10 mouse cellular contexts compared by ENCODE assay signal in genomic region chr6:86439531-86439930, GRCm38 (mm10). TPM values are rescaled to one million over a fixed set of nuclear protein-coding genes. Genes with fewer than 3 reads are reported as not detected.
DNase-seq lines count a peak whose midpoint lies in the region; ATAC-seq and TF ChIP-seq lines count a peak whose summit lies in the region.
"Had no signal": no experiment of that assay in that cellular context is flagged by ENCODE, and none has a peak within 500 bp of the region (broad histone marks: within the 10 kb centered on the region; RNA-seq: fewer than 3 reads in every experiment).

No protein-coding gene starts in this region.

- peaks cover 13 to 47% of the 10 kb centered on the region in 2 experiments for H3K36me3 ChIP-seq in CH12.LX (replicated peaks in 1 of 2; ENCODE audit: control insufficient read depth in 1 of 2, insufficient read depth in 1 of 2, low read length in 1 of 2)
- H3K36me3 ChIP-seq in forebrain, embryonic 15.5 days = peaks cover 38% of the 10 kb centered on the region
- peaks cover 6% of the 10 kb centered on the region for H3K36me3 ChIP-seq in liver, embryonic 16.5 days (ENCODE audit: control insufficient read depth, insufficient read depth)

- 88% methylated on average over 1 of the region's 1 CpGs for WGBS in forebrain, embryonic 15.5 days
- 81% methylated on average over 1 of the region's 1 CpGs for WGBS in liver, embryonic 16.5 days (ENCODE audit: insufficient replicate concordance)

- H3K27ac ChIP-seq in gastrocnemius, adult 2 months = peak overlapping the region; percentile 100; the same call in 1 of the 2 replicates
- no peak overlapping the region for H3K27ac ChIP-seq in CH12.LX (ENCODE audit: insufficient read depth, low read depth)
- peak overlapping the region; percentile 94; the same call in 1 of the 2 replicates for H3K27ac ChIP-seq in forebrain, embryonic 15.5 days (replicated peaks)
- H3K27ac ChIP-seq in liver, embryonic 16.5 days (ENCODE audit: low read length) = no peak overlapping the region

- H3K4me1 ChIP-seq in CH12.LX (ENCODE audit: control insufficient read depth in 1 of 2, insufficient read depth in 2 of 2) = peaks cover 2 to 23% of the 10 kb centered on the region in 2 experiments; a peak in 3 of 4 replicates
- peaks cover 16% of the 10 kb centered on the region for H3K4me1 ChIP-seq in forebrain, embryonic 15.5 days
- H3K4me1 ChIP-seq in liver, embryonic 16.5 days (ENCODE audit: control insufficient read depth, low read depth, low read length) = peaks cover 8% of the 10 kb centered on the region

- TF ChIP-seq CTCF in gastrocnemius, adult 2 months (IDR thresholded peaks at IDR 0.05) = no peak
- TF ChIP-seq CTCF in CH12.LX (conservative IDR thresholded peaks at IDR 0.05 in 1 of 2, IDR thresholded peaks at IDR 0.05 in 1 of 2; ENCODE audit: low read depth in 2 of 2, low read length in 2 of 2) = no peak

- no peak for TF ChIP-seq EP300 in CH12.LX (IDR thresholded peaks at IDR 0.05; ENCODE audit: low read length)

- no peak for DNase-seq in gastrocnemius, adult 2 months
- DNase-seq in gastrocnemius, postnatal 14 days = no peak
- DNase-seq in CH12.LX (ENCODE audit: extremely low read depth) = peak; percentile 17
- no peak for DNase-seq in urinary bladder, adult 18-20 months (ENCODE audit: low spot score in 2 of 2)
- no peak for DNase-seq in left cerebral cortex, adult 18-20 months (ENCODE audit: low spot score in 2 of 2)
- DNase-seq in retina, embryonic 14.5 days (ENCODE audit: low spot score) = no peak
- DNase-seq: embryo, embryonic 11 days had no signal

- peak overlapping the region; percentile 82 for H3K4me2 ChIP-seq in CH12.LX (ENCODE audit: insufficient read depth, low read depth, poor library complexity, severe bottlenecking)
- H3K4me2 ChIP-seq in forebrain, embryonic 15.5 days (replicated peaks) = peak overlapping the region; percentile 90
- H3K4me2 ChIP-seq in liver, embryonic 16.5 days (ENCODE audit: low read depth, low read length) = peak overlapping the region; percentile 71

- TF ChIP-seq RAD21 in CH12.LX (IDR thresholded peaks at IDR 0.05; ENCODE audit: low read depth, low read length) = no peak; the same call in 1 of the 2 replicates

- peak overlapping the region; percentile 84 for H3K4me3 ChIP-seq in gastrocnemius, adult 2 months
- peak overlapping the region; percentile 72 to 92 (median 88) for H3K4me3 ChIP-seq in CH12.LX (replicated peaks in 1 of 3; ENCODE audit: low read depth in 2 of 3, low read length in 2 of 3, poor library complexity in 1 of 3)
- H3K4me3 ChIP-seq in forebrain, embryonic 15.5 days = peak overlapping the region; percentile 97
- peak overlapping the region; percentile 71 for H3K4me3 ChIP-seq in liver, embryonic 16.5 days (ENCODE audit: low read depth, low read length)

- in situ Hi-C loops in CH12.LX (cut with MboI; ENCODE audit: low pct_ligation_motif_present, low pct_unique_long_range_greater_than_20kb, low sequenced_read_pairs) = loop anchor here (10.0 kb wide), 1 partner anchor 235 kb away; no protein-coding TSS in a partner anchor

- H3K9me3 ChIP-seq in CH12.LX (replicated peaks; ENCODE audit: low read length) = no peaks in the 10 kb centered on the region
- no peaks in the 10 kb centered on the region for H3K9me3 ChIP-seq in forebrain, embryonic 15.5 days
- no peaks in the 10 kb centered on the region for H3K9me3 ChIP-seq in liver, embryonic 16.5 days (replicated peaks; ENCODE audit: control insufficient read depth, low read length)

- intact Hi-C loops in gastrocnemius, adult 2 months (cut with DNase I) = loop anchor here (5.0 kb wide), 1 partner anchor 233 kb away; no protein-coding TSS in a partner anchor
- intact Hi-C loops in gastrocnemius, postnatal 14 days (cut with DNase I; ENCODE audit: low total_unique reads) = no loop called here

- dilution Hi-C loops in CH12.LX (cut with MboI; ENCODE audit: extremely low pct_ligation_motif_present, extremely low pct_unique_long_range_greater_than_20kb, low sequenced_read_pairs) = no loop called here

- no peaks in the 10 kb centered on the region for H3K27me3 ChIP-seq in CH12.LX (replicated peaks)
- no peaks in the 10 kb centered on the region for H3K27me3 ChIP-seq in forebrain, embryonic 15.5 days
- no peaks in the 10 kb centered on the region for H3K27me3 ChIP-seq in liver, embryonic 16.5 days (ENCODE audit: control insufficient read depth, insufficient read depth, low read depth, low read length)

- H3K79me2 ChIP-seq in CH12.LX (replicated peaks; ENCODE audit: control insufficient read depth, extremely low read depth, insufficient read depth, poor library complexity, severe bottlenecking) = no peaks in the 10 kb centered on the region; the same call in 1 of the 2 replicates

- no peak for TF ChIP-seq POLR2A in CH12.LX (IDR thresholded peaks at IDR 0.05; ENCODE audit: low read depth, low read length)

- H3K9ac ChIP-seq in CH12.LX (ENCODE audit: insufficient read depth, low read depth) = peak overlapping the region; percentile 88
- peak overlapping the region; percentile 91 for H3K9ac ChIP-seq in forebrain, embryonic 15.5 days (replicated peaks)
- H3K9ac ChIP-seq in liver, embryonic 16.5 days (ENCODE audit: low read depth, low read length) = peak overlapping the region; percentile 91

- no peak for ATAC-seq in forebrain, embryonic 15.5 days (replicated peaks)
- ATAC-seq in liver, embryonic 16.5 days (ENCODE audit: low read depth) = no peak

TF ChIP-seq in CH12.LX, 34 proteins besides CTCF, POLR2A, EP300 and RAD21 (continues in another document):
- TF ChIP-seq TCF12 (IDR thresholded peaks at IDR 0.05; ENCODE audit: low read depth, low read length) (no peak), MEF2A (IDR thresholded peaks at IDR 0.05; ENCODE audit: borderline replicate concordance, low read depth, low read length) (no peak), TBP (conservative IDR thresholded peaks at IDR 0.05; ENCODE audit: low read depth, low read length) (no peak), SMC3 (IDR thresholded peaks at IDR 0.05; ENCODE audit: low read depth, low read length) (no peak), USF1 (IDR thresholded peaks at IDR 0.05; ENCODE audit: low read depth, low read length) (no peak), E2F4 (IDR thresholded peaks at IDR 0.05; ENCODE audit: insufficient replicate concordance, low read depth, low read length) (no peak), POLR2AphosphoS2 (IDR thresholded peaks at IDR 0.05; ENCODE audit: low read depth, low read length) (no peak), IRF4 (IDR thresholded peaks at IDR 0.05; ENCODE audit: low read depth, low read length) (no peak), MXI1 (IDR thresholded peaks at IDR 0.05; ENCODE audit: low read depth, low read length) (no peak), SIN3A (IDR thresholded peaks at IDR 0.05; ENCODE audit: low read length) (no peak), PAX5 (IDR thresholded peaks at IDR 0.05; ENCODE audit: low read length) (no peak), HCFC1 (IDR thresholded peaks at IDR 0.05; ENCODE audit: low read depth, low read length) (no peak), NELFE (IDR thresholded peaks at IDR 0.05; ENCODE audit: low read depth, low read length) (no peak), MAFK (IDR thresholded peaks at IDR 0.05; ENCODE audit: insufficient replicate concordance, low read length) (no peak), GABPA (IDR thresholded peaks at IDR 0.05; ENCODE audit: insufficient replicate concordance, low read depth, low read length) (no peak), UBTF (IDR thresholded peaks at IDR 0.05; ENCODE audit: low read depth, low read length) (no peak), JUN (IDR thresholded peaks at IDR 0.05; ENCODE audit: insufficient read depth, low read depth, low read length) (no peak), RCOR1 (conservative IDR thresholded peaks at IDR 0.05; ENCODE audit: low read depth, low read length) (no peak)

RNA-seq across cellular contexts. Expression of gene C87436, which starts 1.4 kb away (rescaled TPM):
- 1 to 10 TPM; 7.5 to 8.0 TPM for total RNA-seq in gastrocnemius, adult 2 months (2021)
- 1 to 10 TPM; 6.4 to 7.8 TPM for total RNA-seq in gastrocnemius, postnatal 14 days (2021)
- total RNA-seq in CH12.LX (2012; rRNA removed) = 5.2 and 7.1 TPM in 2 replicates
- 8.1 and 8.6 TPM in 2 replicates for total RNA-seq in CH12.LX (2014; rRNA removed)
- polyA plus RNA-seq in CH12.LX (2012; ENCODE audit: insufficient read length, low read depth) = 8.5 and 8.7 TPM in 2 replicates
- polyA plus RNA-seq in forebrain, embryonic 15.5 days (2015; fragmentation: Nextera tagmentation; extraction: Ambion mirVana) = 33.2 and 35.3 TPM in 2 replicates
- polyA plus RNA-seq in liver, embryonic 16.5 days (2015; fragmentation: Nextera tagmentation; extraction: Ambion mirVana) = 10.6 and 10.8 TPM in 2 replicates
- total RNA-seq in left cerebral cortex, adult 18-20 months (2021) = 10 to 100 TPM; 21.6 to 22.8 TPM

RNA-seq across cellular contexts. Expression of gene Gm44790, which starts 13.1 kb away (rescaled TPM):
- total RNA-seq in gastrocnemius, adult 2 months (2021) = under 1 TPM in 1 of 2 experiments, not detected in 1; 0.53 TPM
- total RNA-seq in gastrocnemius, postnatal 14 days (2021) = under 1 TPM in 1 of 2 experiments, not detected in 1; 0.47 TPM
- total RNA-seq in CH12.LX (2012; rRNA removed) (not detected in 2 replicates), CH12.LX (2014; rRNA removed) (not detected in 2 replicates)
- polyA plus RNA-seq in CH12.LX (2012; ENCODE audit: insufficient read length, low read depth) = not detected in 2 replicates
- polyA plus RNA-seq in forebrain, embryonic 15.5 days (2015; fragmentation: Nextera tagmentation; extraction: Ambion mirVana) = not detected in 2 replicates
- polyA plus RNA-seq in liver, embryonic 16.5 days (2015; fragmentation: Nextera tagmentation; extraction: Ambion mirVana) = not detected in 2 replicates
- under 1 TPM in 1 of 2 experiments, not detected in 1; 0.58 TPM for total RNA-seq in left cerebral cortex, adult 18-20 months (2021)
- total RNA-seq: megakaryocyte-erythroid progenitor cell, adult 5-6 weeks had no signal

RNA-seq across cellular contexts. Expression of gene Tia1, which starts 35.5 kb away (rescaled TPM):
- total RNA-seq in gastrocnemius, adult 2 months (2021) = 10 to 100 TPM; 20.7 to 22.7 TPM
- 10 to 100 TPM; 21.5 to 25.2 TPM for total RNA-seq in gastrocnemius, postnatal 14 days (2021)
- total RNA-seq in CH12.LX (2012; rRNA removed) (31.8 and 36.8 TPM in 2 replicates), CH12.LX (2014; rRNA removed) (41.4 and 49.1 TPM in 2 replicates)
- 34.0 and 36.1 TPM in 2 replicates for polyA plus RNA-seq in CH12.LX (2012; ENCODE audit: insufficient read length, low read depth)
- 396 and 401 TPM in 2 replicates for polyA plus RNA-seq in forebrain, embryonic 15.5 days (2015; fragmentation: Nextera tagmentation; extraction: Ambion mirVana)
- 17.5 and 19.5 TPM in 2 replicates for polyA plus RNA-seq in liver, embryonic 16.5 days (2015; fragmentation: Nextera tagmentation; extraction: Ambion mirVana)
- total RNA-seq in left cerebral cortex, adult 18-20 months (2021) = 100 to 1,000 TPM in 1 of 2 experiments, 10 to 100 TPM in 1; 97.8 to 102 TPM

RNA-seq across cellular contexts. Expression of gene Pcyox1, which starts 42.6 kb away (rescaled TPM):
- 10 to 100 TPM; 49.7 to 50.8 TPM for total RNA-seq in gastrocnemius, adult 2 months (2021)
- total RNA-seq in gastrocnemius, postnatal 14 days (2021) = 10 to 100 TPM; 63.0 to 63.1 TPM
- total RNA-seq in CH12.LX (2012; rRNA removed) (12.8 and 14.1 TPM in 2 replicates), CH12.LX (2014; rRNA removed) (10.7 and 12.9 TPM in 2 replicates)
- polyA plus RNA-seq in CH12.LX (2012; ENCODE audit: insufficient read length, low read depth) = 8.7 TPM in 2 replicates
- polyA plus RNA-seq in forebrain, embryonic 15.5 days (2015; fragmentation: Nextera tagmentation; extraction: Ambion mirVana) = 102 and 110 TPM in 2 replicates
- 76.6 and 83.2 TPM in 2 replicates for polyA plus RNA-seq in liver, embryonic 16.5 days (2015; fragmentation: Nextera tagmentation; extraction: Ambion mirVana)
- 100 to 1,000 TPM; 105 to 115 TPM for total RNA-seq in left cerebral cortex, adult 18-20 months (2021)

Comparison
In these comparisons a context has a peak if more than half of its experiments do, and no peak if none do; other contexts are left out.
1. H3K27ac ChIP-seq: peak in gastrocnemius, adult 2 months (single experiment) and forebrain, embryonic 15.5 days (single experiment); none in CH12.LX (single experiment) and liver, embryonic 16.5 days (single experiment).
2. Peak in every context shown above with its lines, with median percentiles within 50 percentile points of each other: H3K4me3 ChIP-seq, H3K4me2 ChIP-seq and H3K9ac ChIP-seq.